Mouse (Mus musculus) mature B cell (primary cell): ENCODE results near the gene Tlnrd1.

Experiments used
- in situ Hi-C: fragments of 300-500 bp; cut with MboI; formaldehyde crosslinking; loops from 2 replicates; pipeline ENCODE4 v1.14.3; 2019

The Tlnrd1 gene

DNA sequence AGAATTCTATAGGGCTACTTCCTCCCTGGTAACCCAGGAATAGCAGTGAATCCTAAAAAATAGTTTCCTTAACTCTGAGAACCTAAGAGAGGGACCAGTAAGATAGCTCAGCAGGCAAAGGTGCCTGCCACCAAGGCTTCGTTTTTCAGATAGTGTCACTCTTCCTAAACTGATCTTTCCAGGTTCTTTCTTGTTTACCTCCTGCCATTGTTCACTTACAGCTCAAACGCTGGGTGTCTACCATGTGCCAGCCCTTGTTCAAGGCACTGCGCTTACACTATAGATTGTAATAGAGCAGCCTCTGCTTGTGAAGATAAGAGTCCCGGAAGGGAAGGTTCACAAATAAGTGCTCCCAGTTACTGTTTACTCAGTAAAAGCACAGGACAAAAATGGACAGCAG, 1.7 kb upstream of the Tlnrd1 start:
- in situ Hi-C loops = loop anchor here (25.0 kb wide), 1 partner anchor 224 kb away; no protein-coding TSS in a partner anchor

DNA sequence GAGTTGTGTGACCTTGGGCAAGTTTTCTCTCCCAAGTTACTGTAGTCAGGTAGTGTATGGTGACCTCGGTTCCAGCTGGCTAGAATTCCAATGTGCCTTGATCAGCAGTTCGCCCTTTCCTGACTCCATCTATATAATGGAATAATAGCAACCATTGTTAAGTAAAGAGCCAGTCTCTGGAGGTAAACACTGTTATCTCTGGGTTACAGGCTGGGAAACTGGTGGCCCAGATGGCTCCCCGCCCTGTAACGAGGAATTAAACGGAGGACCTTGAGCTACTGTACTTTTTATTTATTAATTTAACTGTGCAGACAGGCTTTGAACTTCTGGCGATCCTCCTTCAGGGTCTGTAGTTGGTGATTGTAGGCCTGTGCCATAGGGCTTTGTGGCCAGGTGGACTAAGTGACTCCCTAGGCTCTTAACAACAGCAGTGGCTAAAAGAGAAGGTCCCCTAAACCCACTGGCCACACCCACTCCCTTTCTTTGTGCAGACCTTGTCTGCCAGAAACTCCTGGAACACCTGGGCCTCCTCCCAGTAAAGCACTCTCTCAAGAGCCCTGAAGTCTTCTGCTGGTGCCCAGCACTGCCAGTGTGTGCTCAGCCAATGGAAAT, 922 bp upstream of the Tlnrd1 start:
- in situ Hi-C loops = loop anchor here (25.0 kb wide), 1 partner anchor 223 kb away; no protein-coding TSS in a partner anchor

DNA sequence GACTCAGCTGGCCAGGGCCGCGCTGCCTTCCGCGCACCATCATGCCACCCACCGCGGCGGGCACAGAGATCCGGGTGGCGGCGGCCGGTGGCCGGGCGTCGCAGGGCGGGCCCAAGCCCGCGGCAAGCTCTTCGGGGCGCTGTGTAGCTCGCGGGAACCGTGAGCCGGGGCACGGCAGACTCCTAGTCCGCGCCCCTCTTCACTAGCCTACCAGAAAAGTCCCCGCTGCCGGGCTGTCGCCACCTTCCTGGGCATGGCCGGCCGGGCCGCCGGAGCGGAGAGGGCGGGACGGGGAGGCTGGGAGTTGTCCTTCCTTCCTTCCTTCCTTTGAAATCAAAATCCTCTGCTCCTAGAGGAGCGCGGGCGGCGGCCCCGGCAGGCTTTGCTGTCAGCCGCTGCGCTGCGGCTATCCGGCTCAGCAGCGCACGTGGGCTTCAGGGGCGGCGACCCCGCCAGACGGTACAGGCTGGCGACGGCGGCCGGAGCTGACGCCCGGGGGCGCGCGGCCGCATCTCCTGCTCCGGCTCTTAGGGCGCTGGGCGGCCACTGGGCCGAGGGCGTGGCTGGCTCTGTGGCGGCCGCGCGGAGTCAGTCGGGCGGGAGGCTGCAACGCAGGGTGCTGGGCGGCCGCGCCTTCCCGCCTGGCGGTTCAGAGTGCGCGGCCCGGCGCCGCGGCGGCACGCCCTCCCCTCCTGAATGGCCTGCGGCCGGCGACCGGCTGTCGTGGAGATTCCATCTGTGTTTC, 657 bp downstream of the Tlnrd1 start:
- in situ Hi-C loops = loop anchor here (25.0 kb wide), 1 partner anchor 221 kb away; no protein-coding TSS in a partner anchor

DNA sequence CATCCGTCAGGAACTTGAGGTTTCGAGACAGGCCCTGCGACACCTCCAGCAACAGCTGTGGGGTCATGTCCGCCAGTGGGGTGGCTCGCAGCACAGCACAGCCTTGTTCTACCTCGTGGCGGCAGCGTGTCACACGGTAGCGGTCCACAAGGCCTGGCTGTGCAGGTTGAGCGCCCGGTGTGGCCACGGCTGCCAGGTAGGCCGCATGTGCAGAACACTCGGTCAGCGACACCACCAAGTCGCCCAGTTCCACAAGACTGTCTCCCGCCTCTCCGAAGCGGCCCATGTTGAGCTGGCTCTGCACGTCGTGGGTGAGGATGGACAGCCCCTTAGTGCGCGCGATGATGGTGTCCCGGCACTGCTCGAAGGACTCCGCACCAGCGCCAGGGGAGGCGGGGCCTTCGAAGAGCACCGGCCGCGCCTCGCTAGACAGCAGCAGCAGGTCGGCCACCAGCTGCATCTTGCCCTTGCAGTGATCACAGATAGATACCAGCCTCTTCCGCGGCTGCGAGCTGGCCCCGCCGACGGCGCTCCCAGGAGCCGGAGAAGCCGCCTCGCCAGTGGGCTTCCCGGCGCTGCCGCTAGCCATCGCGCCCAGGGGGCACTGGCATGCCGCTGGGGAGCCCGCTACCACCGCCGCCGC, 1.4 kb downstream of the Tlnrd1 start:
- in situ Hi-C loops = loop anchor here (25.0 kb wide), 1 partner anchor 220 kb away; no protein-coding TSS in a partner anchor

DNA sequence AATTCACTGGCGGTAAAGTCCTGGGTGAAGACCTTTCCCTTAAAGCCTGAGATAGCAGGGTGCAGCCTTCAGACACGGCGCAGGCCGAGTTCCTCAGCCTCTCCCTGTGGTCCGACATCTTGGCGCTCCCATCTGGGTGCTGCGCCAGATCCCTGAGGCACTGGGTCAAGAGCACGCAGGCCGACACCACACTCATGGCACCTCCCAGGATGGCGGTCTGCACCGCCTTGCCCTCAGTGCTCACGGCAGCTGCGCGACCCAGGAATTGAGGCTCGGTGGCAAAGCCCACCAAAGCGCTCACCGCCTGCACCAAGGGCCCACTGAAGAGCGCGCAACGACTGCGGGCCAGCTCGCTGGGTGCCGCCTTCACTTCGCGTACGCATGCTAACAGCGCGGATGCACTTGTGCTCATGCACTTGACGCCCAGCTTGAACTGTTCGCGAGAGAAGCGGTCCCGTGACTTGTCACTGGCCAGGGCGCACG, 1.9 kb downstream of the Tlnrd1 start:
- in situ Hi-C loops = loop anchor here (25.0 kb wide), 1 partner anchor 220 kb away; no protein-coding TSS in a partner anchor

DNA sequence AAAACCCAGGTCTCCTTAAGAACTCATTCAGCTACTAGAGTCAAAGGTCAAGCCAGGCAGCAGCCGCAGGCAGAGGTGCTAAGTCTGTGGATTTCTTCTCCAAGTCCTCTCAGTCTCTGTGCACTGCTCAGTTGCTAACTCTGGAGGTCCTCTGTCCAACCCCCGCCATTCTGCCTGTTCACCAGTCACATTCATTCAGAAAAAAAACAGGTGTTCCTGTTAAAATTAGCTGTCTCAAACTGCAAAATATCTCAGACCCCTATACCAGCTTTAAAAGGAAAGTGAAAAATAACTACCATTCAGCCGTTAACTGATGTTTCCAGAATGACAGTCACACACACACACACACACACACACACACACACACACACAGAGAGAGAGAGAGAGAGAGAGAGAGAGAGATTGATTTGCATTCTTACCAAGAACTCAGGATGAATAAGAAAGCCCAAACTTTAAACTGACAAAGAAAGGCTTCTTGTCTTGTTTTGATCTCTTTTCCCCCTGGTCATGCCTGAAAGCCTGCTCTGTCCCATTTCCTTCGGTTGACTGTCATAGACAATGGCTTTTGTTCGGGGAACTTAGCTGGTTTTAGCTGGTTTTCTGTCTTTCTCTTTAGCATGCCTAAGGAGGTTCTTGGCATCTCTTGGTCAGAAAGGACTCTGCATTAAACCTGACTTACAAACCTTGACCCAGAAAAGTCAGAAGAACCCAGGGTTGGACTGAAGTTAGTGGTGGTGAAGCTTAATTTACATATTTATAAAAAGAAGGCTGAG, 5.2 kb downstream of the Tlnrd1 start:
- in situ Hi-C loops = loop anchor here (25.0 kb wide), 1 partner anchor 217 kb away; no protein-coding TSS in a partner anchor

DNA sequence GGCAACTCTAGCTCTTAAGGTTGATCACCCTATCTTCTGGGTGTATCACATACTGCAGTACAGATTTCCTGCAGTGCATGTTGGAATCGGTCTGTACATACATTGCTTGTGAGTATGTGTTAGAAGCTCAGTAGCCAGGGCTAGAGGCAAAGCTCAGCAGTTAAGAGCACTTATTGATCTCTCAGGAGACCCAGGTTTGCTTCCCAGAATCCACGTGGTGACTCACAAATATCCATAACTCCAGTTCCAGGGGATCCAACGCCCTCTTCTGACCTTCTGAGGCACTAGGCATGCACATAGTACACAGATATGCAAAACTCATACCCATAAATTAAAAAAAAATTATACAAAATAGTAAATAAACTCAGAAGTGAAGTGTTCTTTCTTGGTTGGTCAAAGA, 7.0 kb downstream of the Tlnrd1 start:
- in situ Hi-C loops = loop anchor here (25.0 kb wide), 1 partner anchor 215 kb away; no protein-coding TSS in a partner anchor

DNA sequence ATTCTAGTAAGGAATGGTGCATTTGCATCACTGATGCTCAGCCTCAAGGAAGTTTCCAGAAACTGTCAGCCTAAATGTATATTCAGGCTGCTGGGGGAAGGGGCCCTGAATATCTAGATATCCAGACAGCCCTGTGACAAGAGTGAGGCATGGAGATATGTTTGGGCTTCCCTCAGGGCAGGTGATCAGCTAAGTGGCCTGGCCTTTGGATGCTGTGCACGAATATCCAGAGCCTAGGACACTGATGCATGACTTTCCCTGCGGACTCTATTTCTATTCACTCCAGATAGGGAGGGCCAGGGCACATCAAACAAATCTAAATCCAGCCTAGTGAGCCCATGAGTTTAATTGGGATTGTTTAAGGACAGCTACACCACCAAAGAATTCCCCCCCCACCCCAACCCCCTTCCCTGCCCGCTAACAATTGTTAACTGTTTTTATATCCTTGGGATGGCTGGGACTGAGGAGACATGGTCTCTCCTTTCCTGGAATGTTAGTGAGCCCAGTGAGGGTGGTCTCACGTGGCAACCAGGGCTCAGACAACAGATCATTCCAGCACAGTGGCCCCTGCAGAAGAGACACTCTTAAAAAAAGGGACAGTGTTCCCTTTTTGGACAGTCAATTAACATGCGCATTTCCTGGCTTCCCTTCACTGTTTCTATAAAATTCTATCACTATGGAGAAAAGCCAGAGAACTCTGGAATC, 14.1 kb downstream of the Tlnrd1 start:
- in situ Hi-C loops = no loop called here

DNA sequence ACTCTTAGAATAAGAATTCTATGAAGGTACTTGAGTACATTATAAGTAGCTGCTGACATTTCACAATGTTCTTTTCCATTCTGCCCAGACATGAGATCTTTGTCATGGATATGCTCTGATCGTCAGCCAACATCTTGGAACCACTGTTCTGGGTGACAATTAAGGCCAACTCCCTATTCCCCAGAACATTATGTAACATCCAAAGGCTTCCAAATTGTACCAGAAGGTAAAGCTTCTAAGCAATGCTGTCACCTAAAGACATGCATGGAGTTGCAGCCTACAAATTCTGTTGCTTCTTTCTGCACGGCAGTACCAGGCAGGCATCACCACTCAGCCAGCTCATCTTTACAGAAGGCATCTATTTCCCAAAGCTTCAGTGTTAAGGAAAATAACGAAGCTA, 15.9 kb downstream of the Tlnrd1 start:
- in situ Hi-C loops = no loop called here

DNA sequence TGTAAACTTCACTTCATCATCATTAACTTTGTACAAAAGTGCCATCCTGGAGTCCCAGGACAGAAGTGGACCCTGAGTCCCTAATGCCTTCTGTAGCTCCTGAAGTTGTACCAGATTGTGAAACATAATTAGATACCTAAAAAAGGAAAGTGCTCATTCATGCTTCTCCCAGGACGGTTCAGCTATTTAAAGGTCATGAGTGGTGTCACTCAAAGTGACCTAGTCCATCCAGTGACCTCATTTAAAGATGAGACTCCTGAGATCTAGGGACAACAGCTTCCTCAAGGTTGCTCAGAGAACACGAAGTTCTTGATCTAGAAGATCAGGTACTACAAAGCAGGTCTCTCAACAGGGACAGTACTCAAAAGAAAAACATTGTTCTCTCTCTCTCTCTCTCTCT, 20.6 kb downstream of the Tlnrd1 start:
- in situ Hi-C loops = no loop called here

DNA sequence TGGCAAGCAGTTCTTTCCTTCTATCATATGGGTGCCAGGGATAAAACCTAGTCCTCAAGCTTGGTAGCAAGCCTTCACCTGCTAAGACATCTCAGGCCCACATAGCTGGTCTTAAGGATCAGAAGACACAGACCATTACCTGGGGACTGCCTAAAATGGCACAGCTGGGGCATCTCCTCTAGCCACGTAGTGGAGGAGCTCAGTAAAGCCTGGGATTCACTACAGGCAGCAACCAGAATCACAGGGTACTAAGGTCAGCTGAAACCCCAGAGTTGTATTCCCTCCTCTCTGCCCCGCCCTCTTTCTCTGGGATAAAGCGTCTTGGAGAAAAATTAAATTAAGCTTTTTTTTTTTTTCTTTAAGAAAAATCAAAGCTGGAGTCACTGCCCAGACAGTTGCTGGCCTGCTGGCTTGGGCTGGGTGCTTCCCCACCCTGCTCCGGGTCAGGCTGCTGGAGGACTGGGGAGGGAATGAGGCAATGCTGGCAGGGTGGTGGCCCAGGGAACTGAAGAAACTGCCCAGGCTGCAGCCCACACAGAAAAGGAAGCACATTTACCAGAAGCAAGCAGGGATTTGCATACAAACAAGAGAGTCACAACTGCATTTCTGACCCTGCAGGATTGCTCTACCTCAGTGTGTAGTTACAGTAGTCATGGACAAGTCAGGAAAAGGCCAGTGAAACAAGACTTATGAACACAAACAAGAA, 24.6 kb downstream of the Tlnrd1 start:
- in situ Hi-C loops = no loop called here

DNA sequence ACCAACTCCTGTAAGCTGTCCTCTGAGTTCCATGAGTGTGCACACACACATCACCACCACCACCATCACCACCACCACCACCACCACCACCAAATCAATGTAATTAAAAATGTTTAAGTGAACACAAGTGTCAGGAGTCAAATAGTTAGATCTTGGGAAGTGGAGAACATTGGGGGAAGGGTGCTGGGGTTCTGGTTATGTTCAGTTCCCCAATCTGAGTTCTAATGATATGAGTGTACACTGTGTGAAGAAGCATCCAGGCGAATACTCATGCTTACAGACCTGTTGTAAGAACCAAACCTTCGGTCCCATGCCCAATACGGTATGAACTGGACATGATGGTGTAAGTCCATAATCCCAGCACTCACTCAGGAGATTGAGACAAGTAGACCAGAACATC, 26.2 kb downstream of the Tlnrd1 start:
- in situ Hi-C loops = no loop called here

DNA sequence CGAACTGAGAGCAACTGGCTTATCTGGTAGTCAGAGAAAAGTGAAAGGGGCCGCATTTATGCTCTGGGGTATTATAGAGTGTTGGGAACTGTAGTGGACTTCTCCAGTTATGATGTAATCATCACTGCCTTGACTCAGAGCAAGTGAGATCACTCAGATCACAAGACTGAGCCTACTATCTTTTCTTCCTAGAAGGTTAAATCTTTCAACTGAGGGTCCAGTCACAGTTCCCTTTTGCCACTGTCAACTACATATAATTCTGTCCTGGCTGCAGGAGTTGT, 27.0 kb downstream of the Tlnrd1 start:
- in situ Hi-C loops = no loop called here

DNA sequence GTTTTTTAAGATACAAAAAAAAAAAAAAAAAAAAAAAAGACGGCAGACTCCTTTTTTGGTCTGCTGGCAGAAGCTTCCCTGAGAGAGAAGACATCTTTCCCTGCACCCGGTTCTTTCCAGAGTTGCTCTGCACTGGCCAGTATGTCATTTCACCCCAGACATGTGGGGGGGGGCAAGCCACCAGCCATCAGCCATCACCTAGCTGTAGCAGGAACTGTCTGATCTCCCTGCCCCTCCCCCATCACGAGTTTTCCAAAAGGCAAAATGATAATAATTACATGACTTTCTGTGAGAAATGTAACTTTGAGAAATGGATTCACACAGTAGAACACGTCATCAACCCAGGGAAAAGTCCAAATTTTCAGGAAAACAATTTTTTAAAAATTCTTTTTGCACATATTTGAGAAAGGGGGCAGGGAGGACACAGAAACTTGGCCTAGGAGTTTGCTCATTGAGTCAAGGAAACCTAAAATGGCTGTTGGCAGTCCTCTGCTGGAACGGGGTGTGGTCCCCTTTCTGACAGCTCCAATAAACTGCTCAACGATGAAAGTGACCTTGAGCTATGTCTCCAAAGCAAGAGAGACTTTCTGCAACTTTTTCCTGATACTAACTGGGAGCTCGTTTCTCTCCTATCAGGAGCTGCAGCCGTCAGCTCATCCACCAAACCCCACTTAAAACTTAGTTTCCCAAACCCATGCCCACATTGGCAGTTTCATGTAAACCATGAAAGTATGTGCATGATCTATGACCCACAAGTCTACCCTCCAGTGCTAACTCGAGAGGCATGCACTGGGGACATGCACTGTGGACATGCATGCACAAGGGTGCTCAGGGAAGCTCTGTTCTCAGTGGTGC, 27.5 kb downstream of the Tlnrd1 start:
- in situ Hi-C loops = no loop called here

DNA sequence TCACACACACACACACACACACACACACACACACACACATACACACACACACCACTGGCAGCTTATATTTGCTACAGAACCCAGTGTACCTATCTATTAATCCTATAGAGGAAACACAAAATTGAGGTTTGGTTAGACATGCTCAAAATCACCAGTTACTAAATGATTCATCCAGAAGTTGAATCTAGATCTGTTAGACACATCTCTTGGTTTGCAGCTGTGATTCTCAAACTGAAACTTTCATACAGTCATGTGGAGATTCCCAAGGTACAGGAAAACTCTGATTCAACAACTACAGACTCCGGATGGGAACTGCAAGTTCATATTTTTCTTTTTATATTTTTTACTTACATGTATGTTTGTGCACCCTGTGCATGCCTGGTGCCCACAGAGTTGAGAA, 28.9 kb downstream of the Tlnrd1 start:
- in situ Hi-C loops = no loop called here

DNA sequence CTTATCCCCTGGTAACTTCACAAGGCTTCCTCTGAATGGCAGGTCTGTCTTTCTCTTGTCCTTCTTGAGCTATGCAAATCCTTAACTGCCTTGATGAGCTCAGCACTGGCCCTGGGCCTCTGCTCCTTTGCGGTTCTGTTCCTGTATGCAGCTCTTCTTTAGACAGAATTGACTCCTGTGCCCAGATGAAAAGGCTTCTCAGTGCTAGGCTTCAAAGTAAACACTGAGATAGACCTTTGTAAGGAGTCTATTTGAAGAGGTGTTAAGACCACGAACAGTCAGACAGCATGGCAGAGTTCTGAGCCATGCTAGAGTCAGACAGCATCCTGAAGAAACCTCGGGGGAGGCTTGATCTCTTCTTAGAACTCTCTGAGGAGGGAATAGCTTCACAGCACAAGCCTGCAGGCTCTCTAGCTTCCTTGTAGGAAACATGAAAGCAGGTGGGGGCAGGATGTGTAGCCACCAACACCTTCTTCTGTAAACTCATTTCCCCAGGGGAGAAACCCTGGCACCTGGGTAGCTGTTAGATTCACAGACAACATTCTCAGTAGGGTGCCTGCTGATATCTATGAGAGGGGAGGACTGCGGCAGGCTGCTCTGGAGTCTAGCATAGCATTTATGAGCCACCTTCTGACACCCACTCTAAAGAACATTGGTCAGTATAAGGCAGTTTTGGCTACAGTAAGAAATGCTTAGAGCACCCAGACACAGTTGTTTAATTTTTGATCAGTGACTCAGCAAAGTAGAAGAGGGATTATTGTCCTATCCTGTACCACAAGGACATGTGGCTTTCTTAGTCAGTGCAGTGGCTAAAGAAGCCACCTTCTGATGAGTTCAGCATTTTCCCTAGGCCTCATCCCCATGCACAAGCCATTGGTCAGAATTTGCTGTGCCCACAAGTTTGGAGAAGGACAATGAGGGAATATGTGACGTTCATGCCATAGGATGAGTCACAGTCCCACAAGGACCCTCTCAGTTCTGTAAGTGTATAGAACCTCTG, 31.4 kb downstream of the Tlnrd1 start:
- in situ Hi-C loops = no loop called here

DNA sequence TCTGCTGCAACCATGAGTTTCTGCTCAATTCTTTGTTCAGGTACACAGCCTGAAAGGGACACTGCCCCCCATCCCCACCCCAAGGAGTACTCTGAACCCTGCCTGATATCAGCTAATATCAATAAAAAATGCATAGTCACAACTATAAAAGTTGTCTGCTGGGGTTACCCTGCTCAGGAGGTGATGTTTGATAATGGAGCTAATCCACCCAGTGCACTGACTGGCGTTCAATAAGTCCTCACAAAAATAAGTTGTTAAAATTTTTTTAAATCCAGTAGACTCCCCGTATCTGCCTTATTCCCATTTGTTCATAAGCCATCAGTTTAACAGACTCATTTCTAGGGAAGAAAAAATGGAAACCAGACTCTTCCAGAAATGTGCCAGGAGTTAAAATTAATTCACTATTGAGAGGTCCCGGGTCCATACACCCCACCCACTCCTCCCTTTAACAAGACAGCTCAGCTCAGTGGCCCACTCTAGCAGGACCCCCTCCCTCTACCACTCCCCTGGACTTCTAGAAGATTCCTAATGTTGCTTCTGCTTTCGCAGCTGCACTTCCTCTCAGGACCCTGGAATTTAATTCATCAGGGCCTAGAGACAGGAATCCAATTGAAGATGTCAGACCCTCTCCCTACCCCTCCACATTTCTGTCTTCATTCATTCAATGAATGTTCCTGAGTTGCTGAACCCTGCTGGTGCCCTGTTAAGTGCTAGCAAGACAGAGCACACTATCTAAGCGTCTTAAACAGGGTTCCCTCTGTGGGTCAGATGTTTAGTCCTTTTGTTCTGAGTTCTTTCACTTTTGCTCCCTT, 32.3 kb downstream of the Tlnrd1 start:
- in situ Hi-C loops = no loop called here
